Mouse (Mus musculus): ENCODE measurements around the gene Ddc.

- TF ChIP-seq EP300 (IDR thresholded peaks at IDR 0.05; ENCODE audit: insufficient read depth, low read depth, low read length) (no peak), CTCF (IDR thresholded peaks at IDR 0.05) (no peak)
These were observed 7.6 kb upstream of the Ddc start for GRCm38 (mm10) chr11:11905518-11905917.
